21 mouse cellular contexts compared by ENCODE assay signal in the genomic region with DNA sequence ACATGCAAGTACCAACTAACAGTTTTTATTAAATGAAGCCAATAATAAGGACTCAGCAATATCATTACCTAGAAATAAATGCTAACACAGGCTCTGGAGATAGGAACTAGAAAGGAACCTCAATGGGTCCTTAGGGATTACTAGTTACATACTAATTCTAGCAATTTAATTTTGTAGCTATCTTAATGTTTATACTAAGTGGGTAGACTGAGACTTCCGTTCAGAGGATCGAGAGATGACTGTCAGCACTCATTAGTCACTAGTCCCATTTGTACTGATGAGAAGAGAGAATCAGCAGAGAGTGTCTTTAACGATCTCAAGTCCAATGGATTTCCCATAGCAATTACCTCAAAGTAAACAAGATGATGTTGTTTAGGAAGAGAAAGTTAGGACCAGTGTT.
DNase-seq lines count a peak whose midpoint lies in the region; ATAC-seq and TF ChIP-seq lines count a peak whose summit lies in the region.
"Had no signal": no experiment of that assay in that cellular context is flagged by ENCODE, and none has a peak within 500 bp of the region (broad histone marks: within the 10 kb centered on the region; RNA-seq: fewer than 3 reads in every experiment).

No protein-coding gene starts in this region.

- no peaks in the 10 kb centered on the region for H3K36me3 ChIP-seq in hindbrain, embryonic 16.5 days (ENCODE audit: control insufficient read depth, insufficient read depth, low read length)
- no peaks in the 10 kb centered on the region for H3K36me3 ChIP-seq in hindbrain, embryonic 12.5 days
- H3K36me3 ChIP-seq in midbrain, postnatal 0 days (ENCODE audit: insufficient read depth, low read length), result no peaks in the 10 kb centered on the region
- no peaks in the 10 kb centered on the region for H3K36me3 ChIP-seq in midbrain, embryonic 11.5 days (ENCODE audit: control insufficient read depth, insufficient read depth, low read length)
- H3K36me3 ChIP-seq in neural tube, embryonic 15.5 days, result no peaks in the 10 kb centered on the region
- H3K36me3 ChIP-seq: embryonic facial prominence, embryonic 12.5 days; embryonic facial prominence, embryonic 15.5 days; forebrain, embryonic 10.5 days; forebrain, embryonic 12.5 days had no signal

- H3K9ac ChIP-seq in hindbrain, embryonic 16.5 days (ENCODE audit: low read depth, low read length), result no peak overlapping the region
- H3K9ac ChIP-seq in hindbrain, embryonic 12.5 days, result no peak overlapping the region
- H3K9ac ChIP-seq in midbrain, postnatal 0 days (replicated peaks; ENCODE audit: low read length, poor library complexity, severe bottlenecking), result no peak overlapping the region
- H3K9ac ChIP-seq in midbrain, embryonic 11.5 days (ENCODE audit: low read length), result no peak overlapping the region
- H3K9ac ChIP-seq in neural tube, embryonic 15.5 days (replicated peaks), result no peak overlapping the region
- H3K9ac ChIP-seq: embryonic facial prominence, embryonic 12.5 days; embryonic facial prominence, embryonic 15.5 days; forebrain, embryonic 12.5 days had no signal

- no peaks in the 10 kb centered on the region for H3K4me1 ChIP-seq in hindbrain, embryonic 16.5 days (ENCODE audit: control insufficient read depth, insufficient read depth, low read depth, low read length)
- H3K4me1 ChIP-seq in hindbrain, embryonic 12.5 days, result no peaks in the 10 kb centered on the region
- H3K4me1 ChIP-seq in midbrain, postnatal 0 days (ENCODE audit: insufficient read depth, low read length), result no peaks in the 10 kb centered on the region
- no peaks in the 10 kb centered on the region for H3K4me1 ChIP-seq in midbrain, embryonic 11.5 days (ENCODE audit: control insufficient read depth, insufficient read depth, low read length)
- no peaks in the 10 kb centered on the region for H3K4me1 ChIP-seq in neural tube, embryonic 15.5 days
- H3K4me1 ChIP-seq: embryonic facial prominence, embryonic 12.5 days; embryonic facial prominence, embryonic 15.5 days; forebrain, embryonic 10.5 days; forebrain, embryonic 12.5 days had no signal

- H3K27me3 ChIP-seq in hindbrain, embryonic 16.5 days (replicated peaks; ENCODE audit: control insufficient read depth, insufficient read depth, low read length), result no peaks in the 10 kb centered on the region
- no peaks in the 10 kb centered on the region for H3K27me3 ChIP-seq in hindbrain, embryonic 12.5 days
- H3K27me3 ChIP-seq in midbrain, postnatal 0 days (ENCODE audit: insufficient read depth, low read length), result no peaks in the 10 kb centered on the region
- H3K27me3 ChIP-seq in midbrain, embryonic 11.5 days (ENCODE audit: control insufficient read depth, insufficient read depth, low read length), result no peaks in the 10 kb centered on the region
- H3K27me3 ChIP-seq in neural tube, embryonic 15.5 days (replicated peaks), result no peaks in the 10 kb centered on the region
- H3K27me3 ChIP-seq: embryonic facial prominence, embryonic 12.5 days; embryonic facial prominence, embryonic 15.5 days; forebrain, embryonic 12.5 days had no signal

- peak; percentile 5 for DNase-seq in midbrain, postnatal 0 days (ENCODE audit: low spot score)
- DNase-seq in midbrain, embryonic 11.5 days (ENCODE audit: low spot score, missing footprints), result no peak
- no peak for DNase-seq in gastrocnemius, postnatal 10 days
- DNase-seq: adrenal gland, adult 2 months; adrenal gland, postnatal 10 days; adrenal gland, postnatal 25 days; cerebellum, adult 11 months; cerebellum, adult 18-20 months; cerebellum, adult 8-10 months; cerebellum, adult 9-11 months; embryo, embryonic 11 days had no signal

- H3K27ac ChIP-seq in hindbrain, embryonic 16.5 days (ENCODE audit: low read depth, low read length), result no peak overlapping the region
- H3K27ac ChIP-seq in hindbrain, embryonic 12.5 days, result no peak overlapping the region
- no peak overlapping the region for H3K27ac ChIP-seq in midbrain, postnatal 0 days (ENCODE audit: low read depth, low read length)
- no peak overlapping the region for H3K27ac ChIP-seq in midbrain, embryonic 11.5 days (ENCODE audit: low read depth, low read length)
- no peak overlapping the region for H3K27ac ChIP-seq in neural tube, embryonic 15.5 days (replicated peaks)
- H3K27ac ChIP-seq: embryonic facial prominence, embryonic 12.5 days; embryonic facial prominence, embryonic 15.5 days; forebrain, embryonic 10.5 days; forebrain, embryonic 12.5 days had no signal

- no peaks in the 10 kb centered on the region for H3K9me3 ChIP-seq in hindbrain, embryonic 16.5 days (ENCODE audit: control insufficient read depth, low read length)
- no peaks in the 10 kb centered on the region for H3K9me3 ChIP-seq in hindbrain, embryonic 12.5 days (replicated peaks)
- H3K9me3 ChIP-seq in midbrain, postnatal 0 days (ENCODE audit: low read length), result no peaks in the 10 kb centered on the region
- H3K9me3 ChIP-seq in midbrain, embryonic 11.5 days (ENCODE audit: control insufficient read depth, low read length), result no peaks in the 10 kb centered on the region
- H3K9me3 ChIP-seq in neural tube, embryonic 15.5 days (replicated peaks), result no peaks in the 10 kb centered on the region
- H3K9me3 ChIP-seq: embryonic facial prominence, embryonic 12.5 days; embryonic facial prominence, embryonic 15.5 days; forebrain, embryonic 10.5 days; forebrain, embryonic 12.5 days had no signal

- no peak for TF ChIP-seq CTCF in midbrain, postnatal 0 days (IDR thresholded peaks at IDR 0.05)

- H3K4me3 ChIP-seq in hindbrain, embryonic 16.5 days (ENCODE audit: low read length), result no peak overlapping the region
- H3K4me3 ChIP-seq in hindbrain, embryonic 12.5 days, result no peak overlapping the region
- H3K4me3 ChIP-seq in midbrain, postnatal 0 days (ENCODE audit: low read depth, low read length), result no peak overlapping the region
- H3K4me3 ChIP-seq in midbrain, embryonic 11.5 days (ENCODE audit: low read depth, low read length), result no peak overlapping the region
- no peak overlapping the region for H3K4me3 ChIP-seq in neural tube, embryonic 15.5 days (replicated peaks)
- H3K4me3 ChIP-seq: embryonic facial prominence, embryonic 12.5 days; embryonic facial prominence, embryonic 15.5 days; erythroblast, embryonic 14.5 days; forebrain, embryonic 10.5 days; forebrain, embryonic 12.5 days had no signal

- 64% methylated on average over 3 of the region's 3 CpGs for WGBS in hindbrain, embryonic 16.5 days
- WGBS in hindbrain, embryonic 12.5 days, result 74% methylated on average over 3 of the region's 3 CpGs
- WGBS in midbrain, postnatal 0 days, result 74% methylated on average over 3 of the region's 3 CpGs
- 89% methylated on average over 3 of the region's 3 CpGs for WGBS in midbrain, embryonic 11.5 days
- 58% methylated on average over 3 of the region's 3 CpGs for WGBS in neural tube, embryonic 15.5 days

- peak; percentile 64 for ATAC-seq in hindbrain, embryonic 16.5 days
- no peak for ATAC-seq in hindbrain, embryonic 12.5 days (ENCODE audit: low FRiP score)
- ATAC-seq in midbrain, postnatal 0 days (ENCODE audit: low FRiP score), result no peak
- no peak for ATAC-seq in midbrain, embryonic 11.5 days (ENCODE audit: low FRiP score)
- ATAC-seq in neural tube, embryonic 15.5 days (ENCODE audit: low FRiP score), result peak; percentile 72; the same call in 1 of the 2 replicates
- ATAC-seq: forebrain, embryonic 14.5 days; forebrain, embryonic 16.5 days had no signal

- no peak overlapping the region for H3K4me2 ChIP-seq in hindbrain, embryonic 16.5 days (ENCODE audit: low read length)
- no peak overlapping the region for H3K4me2 ChIP-seq in hindbrain, embryonic 12.5 days (replicated peaks)
- no peak overlapping the region for H3K4me2 ChIP-seq in midbrain, postnatal 0 days (ENCODE audit: low read depth, low read length, poor library complexity, severe bottlenecking)
- H3K4me2 ChIP-seq in midbrain, embryonic 11.5 days, result no peak overlapping the region
- H3K4me2 ChIP-seq in neural tube, embryonic 15.5 days, result no peak overlapping the region
- H3K4me2 ChIP-seq: embryonic facial prominence, embryonic 12.5 days; embryonic facial prominence, embryonic 15.5 days; forebrain, embryonic 12.5 days had no signal

Comparison
In these comparisons a context has a peak if more than half of its experiments do, and no peak if none do; other contexts are left out.
1. ATAC-seq: peak in hindbrain, embryonic 16.5 days (single experiment) and neural tube, embryonic 15.5 days (single experiment); none in hindbrain, embryonic 12.5 days (single experiment), midbrain, postnatal 0 days (single experiment) and midbrain, embryonic 11.5 days (single experiment).